Mouse (Mus musculus) bone marrow, adult 2 months (tissue): Measurements from ENCODE around the gene Tom1l2.

Experiments
- CTCF ChIP-seq: fragments of 200-500 bp; IDR thresholded peaks from 2 replicates; pipeline ENCODE4 v1.5.1; 2011; ENCODE audit warnings: low read length, control low read depth; ENCODE audit not compliant: control insufficient read depth, insufficient read depth
- POLR2A ChIP-seq: fragments of 200-500 bp; IDR thresholded peaks from 2 replicates; pipeline ENCODE4 v1.6.1; 2011; ENCODE audit warnings: low read depth, mild to moderate bottlenecking, control low read depth, low read length, borderline replicate concordance; ENCODE audit not compliant: control insufficient read depth

GRCm38 (mm10) chr11:60222085-60222468, 130.6 kb downstream of the Tom1l2 start:
- no peak for TF ChIP-seq POLR2A
- no peak for TF ChIP-seq CTCF
